Mouse (Mus musculus): ENCODE results near the gene Chfr.

Gene Chfr

GRCm38 (mm10) chr5:110135293-110136086 lies at the start of gene Chfr:
Gene Chfr, plus strand, starts transcription at chr5:110135842.
- DNase-seq (ENCODE audit: low spot score in 2 of 2) = peak; percentile 99

- DNase-seq (ENCODE audit: low spot score in 2 of 2) = no peak
These were observed 49.3 kb upstream of the Chfr start for GRCm38 (mm10) chr5:110086161-110086866.

DNA sequence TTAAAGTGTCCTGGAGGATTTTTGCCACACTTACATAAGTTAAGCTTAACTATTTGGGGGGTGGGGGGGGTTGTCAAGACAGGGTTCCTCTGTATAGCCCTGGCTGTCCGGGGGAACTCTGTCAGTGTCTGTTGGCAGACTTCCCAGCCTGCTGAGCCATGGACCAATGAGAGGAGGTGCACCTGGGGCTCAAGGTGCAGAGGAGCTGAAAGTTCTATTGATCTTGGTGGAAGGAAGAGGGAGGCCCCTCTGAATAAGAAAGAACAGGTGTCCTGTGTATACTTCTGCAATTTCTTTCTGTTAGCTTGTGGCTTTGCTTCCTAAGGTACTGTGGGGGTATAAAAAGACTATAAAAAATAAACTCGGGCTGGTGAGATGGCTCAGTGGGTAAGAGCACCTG lies 44.1 kb upstream of the Chfr start:
- DNase-seq (ENCODE audit: low spot score in 2 of 2) = no peak

- peak; percentile 64 to 72 for DNase-seq (ENCODE audit: low spot score in 2 of 2)
These were observed 41.4 kb upstream of the Chfr start, which contains the start of gene Gm35315 for GRCm38 (mm10) chr5:110094030-110094846. Gene Gm35315, minus strand, starts transcription at chr5:110094420.

DNA sequence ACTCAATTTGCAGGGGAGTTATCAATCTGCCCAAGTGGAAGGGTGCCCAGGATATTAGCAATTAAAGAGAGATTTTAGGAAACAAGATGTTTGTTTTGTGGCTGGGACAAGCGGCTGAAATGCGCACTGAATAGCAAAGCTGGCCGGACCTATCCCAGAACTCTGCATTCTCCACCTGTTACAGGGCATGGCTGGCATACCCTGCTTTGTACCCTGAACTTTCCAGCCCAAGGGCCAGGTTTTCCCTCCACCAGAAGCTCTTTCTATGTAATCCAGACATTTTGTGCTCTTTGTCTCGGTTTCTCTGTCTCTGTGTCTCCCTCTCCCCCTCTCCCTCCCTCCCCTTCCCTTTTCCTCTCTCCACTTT lies 40.8 kb upstream of the Chfr start:
- DNase-seq (ENCODE audit: low spot score in 2 of 2) = no peak

DNA sequence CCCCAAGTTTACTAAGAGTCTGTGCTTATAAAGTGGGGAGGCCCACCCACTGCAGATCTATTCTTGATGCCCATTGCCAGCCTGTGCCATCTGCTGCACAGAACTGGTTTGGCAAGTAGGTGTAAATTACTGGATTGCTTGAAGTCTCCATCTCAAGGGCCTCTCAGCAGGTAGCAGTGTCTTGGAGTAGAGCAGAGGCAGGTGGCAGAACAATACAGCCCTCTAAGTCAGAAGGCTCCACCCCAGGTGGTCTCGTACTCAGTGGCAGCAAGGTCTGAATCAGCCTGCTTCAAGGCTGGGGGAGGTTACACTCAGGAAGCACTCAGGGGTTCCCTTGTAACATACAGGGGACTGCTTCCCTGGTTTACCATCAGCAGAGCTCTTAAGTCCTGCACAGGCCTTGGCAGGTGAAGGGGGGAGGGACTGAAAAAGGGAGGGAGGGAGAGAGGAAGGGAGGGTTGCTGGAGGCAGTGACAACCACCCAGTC lies 36.6 kb upstream of the Chfr start:
- DNase-seq (ENCODE audit: low spot score in 2 of 2) = no peak

- DNase-seq (ENCODE audit: low spot score in 2 of 2) = no peak
These were observed 35.7 kb upstream of the Chfr start, which contains the start of gene Plcxd1 for GRCm38 (mm10) chr5:110099656-110100580. Gene Plcxd1, plus strand, starts transcription at chr5:110099969.

DNA sequence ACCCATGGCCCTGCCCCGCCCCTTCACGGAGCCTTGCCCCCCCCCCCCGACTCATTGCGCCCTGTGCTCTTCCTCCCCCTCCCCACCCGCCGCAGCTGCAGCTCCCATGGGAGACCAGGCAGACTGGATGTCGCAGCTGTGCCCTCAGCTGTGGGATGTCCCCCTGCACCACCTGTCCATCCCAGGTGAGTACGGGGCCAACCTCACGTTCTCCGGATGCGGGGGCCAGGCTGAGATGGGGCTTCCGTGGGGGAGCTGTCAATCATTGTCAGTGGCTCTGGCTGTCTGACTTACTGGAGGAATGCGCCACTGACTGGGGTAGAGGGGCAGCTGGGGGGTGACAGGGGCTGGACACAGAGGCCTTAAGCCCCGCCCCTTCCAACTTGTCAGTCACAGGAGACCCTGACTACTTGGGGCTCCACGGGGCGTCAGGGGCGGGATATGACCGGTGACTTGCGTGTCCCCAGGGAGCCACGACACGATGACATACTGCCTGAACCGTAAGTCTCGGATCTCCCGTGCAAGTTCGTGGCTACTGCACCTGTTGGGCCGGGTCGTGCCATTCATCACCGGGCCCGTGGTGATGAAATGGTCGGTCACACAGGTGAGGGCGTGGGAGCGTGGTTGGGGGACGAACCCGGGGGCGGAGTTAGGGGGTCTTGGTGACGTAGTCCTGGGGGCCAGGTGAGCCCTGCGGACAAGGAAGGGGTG lies 34.6 kb upstream of the Chfr start:
- no peak for DNase-seq (ENCODE audit: low spot score in 2 of 2)

GRCm38 (mm10) chr5:110101716-110102347 lies 33.8 kb upstream of the Chfr start:
- DNase-seq (ENCODE audit: low spot score in 2 of 2) = no peak

DNA sequence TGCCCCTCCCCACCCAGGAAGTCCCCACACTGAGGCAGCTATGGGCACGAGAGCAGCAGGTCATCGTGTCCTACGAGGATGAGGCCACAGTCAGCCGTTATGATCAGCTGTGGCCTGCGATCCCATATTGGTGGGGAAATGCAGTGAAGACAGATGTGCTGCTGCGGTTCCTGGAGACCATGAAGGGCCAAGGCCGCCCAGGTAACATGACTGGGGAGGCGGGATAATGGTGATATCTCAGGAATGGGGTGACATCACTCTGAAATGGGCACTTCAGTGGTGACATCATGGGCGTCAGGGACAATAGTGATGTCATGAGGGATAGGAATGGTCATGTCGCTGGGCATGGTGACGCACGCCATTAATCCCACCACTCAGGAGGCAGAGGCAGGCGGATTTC lies 33.2 kb upstream of the Chfr start:
- DNase-seq (ENCODE audit: low spot score in 2 of 2) = no peak

DNA sequence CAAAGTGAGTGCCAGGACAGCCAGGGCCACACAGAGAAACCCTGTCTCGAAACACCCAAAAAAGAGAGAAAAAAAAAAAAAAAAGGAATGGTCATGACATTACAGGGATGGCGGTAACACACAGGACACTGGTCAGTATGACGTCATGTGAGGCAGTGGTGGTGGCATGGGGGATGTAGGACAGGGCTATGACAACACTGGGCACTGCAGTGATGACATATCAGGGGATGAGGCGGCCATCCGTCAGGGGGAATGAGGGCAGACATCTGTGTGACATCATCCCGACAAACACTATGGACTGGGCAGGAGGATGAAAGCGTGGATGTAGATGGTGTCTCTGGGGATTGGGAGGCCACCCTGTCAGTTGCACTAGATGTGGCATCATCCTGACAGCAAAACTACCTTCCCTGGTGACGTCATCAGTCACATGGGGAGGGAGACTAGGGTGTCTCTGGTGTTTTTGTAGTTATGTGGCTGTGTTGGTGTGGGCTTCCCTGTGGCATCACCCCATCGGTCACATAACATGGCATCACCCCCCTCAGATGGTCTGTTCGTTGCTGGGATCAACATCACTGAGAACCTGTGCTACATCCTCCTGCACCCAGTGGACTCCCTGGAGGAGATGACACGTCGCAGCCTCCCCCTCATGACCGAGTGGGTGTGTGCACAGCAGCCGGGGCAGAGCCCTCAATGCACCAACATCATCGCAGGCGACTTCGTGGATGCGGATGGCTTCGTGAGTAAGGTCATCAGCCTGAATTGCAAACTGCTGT lies 32.6 kb upstream of the Chfr start:
- no peak for DNase-seq (ENCODE audit: low spot score in 2 of 2)

DNA sequence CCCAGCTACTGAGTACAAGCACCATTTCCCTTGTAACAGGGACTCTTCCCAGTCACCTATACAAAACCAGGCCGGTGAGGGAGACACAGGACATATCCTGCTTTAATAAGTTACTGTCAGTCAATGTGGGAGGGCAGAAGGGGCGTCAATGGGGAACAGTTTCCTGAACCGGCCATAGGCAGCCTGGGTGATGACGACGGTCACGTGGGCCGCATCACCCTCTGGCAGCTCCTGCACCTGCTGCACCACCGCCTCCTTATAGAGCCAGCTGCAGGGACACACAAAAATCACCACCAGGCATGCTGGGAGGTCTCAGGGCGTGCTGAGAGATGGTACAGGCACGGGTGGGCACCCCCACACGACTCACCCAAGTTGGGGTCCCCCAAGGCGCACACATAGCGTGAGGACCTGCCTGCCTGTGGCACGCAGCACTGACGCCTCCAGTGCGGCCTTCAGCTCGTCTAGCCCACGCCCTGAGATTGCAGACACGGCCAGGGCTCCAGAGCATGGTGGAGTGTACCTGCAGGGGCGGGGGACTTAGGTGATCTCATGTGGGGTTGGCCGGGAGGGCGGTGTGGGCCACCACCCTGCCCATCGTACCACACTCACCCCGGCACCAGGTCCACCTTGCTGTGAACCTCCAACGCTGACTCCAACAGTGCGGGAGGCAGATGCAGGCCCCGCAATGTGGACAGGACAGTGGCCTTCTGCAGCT lies 31.6 kb upstream of the Chfr start:
- no peak for DNase-seq (ENCODE audit: low spot score in 2 of 2)

DNA sequence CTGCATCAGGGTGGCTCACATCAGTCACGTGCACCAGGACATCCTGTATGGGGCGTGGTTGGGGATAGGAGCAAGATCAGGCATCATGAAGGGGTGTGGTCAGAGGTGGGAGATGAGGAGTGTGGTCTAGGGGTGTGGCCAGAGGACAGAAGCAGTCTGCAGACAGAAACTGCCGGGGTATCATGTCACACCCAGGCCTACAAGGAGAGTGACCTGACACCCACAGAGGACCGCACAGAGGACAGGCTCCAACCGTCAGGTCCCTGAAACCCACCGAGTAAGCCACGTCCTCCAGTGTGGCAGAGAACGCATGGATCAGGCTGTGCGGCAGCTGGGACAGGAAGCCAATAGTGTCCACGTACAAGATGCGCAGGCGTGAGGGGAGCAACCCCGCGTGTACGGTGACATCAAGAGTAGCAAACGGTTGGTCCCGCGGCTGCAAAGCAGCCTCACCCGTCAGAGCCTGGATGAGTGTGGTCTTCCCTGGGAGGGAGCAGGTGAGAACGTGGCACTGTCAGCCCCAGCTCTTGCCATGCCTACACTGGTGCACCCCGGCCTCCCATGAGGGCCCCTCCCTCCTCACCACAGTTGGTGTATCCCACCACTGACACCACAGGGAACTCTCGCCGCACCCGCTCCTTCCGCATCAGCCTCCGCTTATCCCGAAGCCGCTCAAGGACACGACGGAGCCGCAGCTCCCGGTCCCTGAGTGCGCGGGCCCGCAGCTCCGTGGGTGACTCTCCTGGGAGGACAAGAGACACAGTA lies 30.8 kb upstream of the Chfr start:
- DNase-seq (ENCODE audit: low spot score in 2 of 2) = no peak

GRCm38 (mm10) chr5:110106140-110106871 lies 29.3 kb upstream of the Chfr start:
- DNase-seq (ENCODE audit: low spot score in 2 of 2) = no peak

DNA sequence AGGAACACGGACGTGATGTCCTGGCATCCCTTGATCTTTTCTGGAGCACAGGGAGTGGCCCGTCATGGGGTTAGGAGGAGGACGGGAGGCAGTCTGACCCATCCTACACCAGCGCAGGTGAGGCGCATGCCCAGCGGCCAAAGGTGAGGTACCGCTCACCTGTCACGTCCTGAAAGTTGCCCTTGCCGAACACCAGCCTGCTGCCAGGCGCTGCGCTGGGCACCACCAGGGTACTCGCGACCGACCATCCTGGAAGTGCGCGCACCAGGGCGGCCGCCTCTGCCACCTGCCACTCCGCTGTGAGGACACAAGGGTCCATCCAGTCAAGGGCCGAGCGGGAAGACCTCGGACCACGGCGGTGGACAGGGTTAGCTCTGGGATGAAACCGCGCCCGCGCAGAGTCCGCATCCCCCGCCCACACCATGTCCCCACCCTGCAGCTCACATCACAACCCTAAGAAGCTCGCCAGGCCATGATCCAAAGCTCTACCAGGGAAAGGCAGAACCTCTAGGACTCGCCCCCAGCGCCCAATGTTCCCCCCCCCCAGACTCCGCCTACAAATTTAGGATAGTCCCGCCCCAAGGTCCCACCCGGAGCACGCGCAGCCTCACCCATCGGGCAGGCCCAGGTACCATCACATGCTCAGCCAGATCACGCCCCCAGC lies 28.6 kb upstream of the Chfr start:
- no peak for DNase-seq (ENCODE audit: low spot score in 2 of 2)

- peak; percentile 82 to 85 for DNase-seq (ENCODE audit: low spot score in 2 of 2)
These were observed 27.9 kb upstream of the Chfr start, which contains the start of gene Gtpbp6 for GRCm38 (mm10) chr5:110107581-110108304. Gene Gtpbp6, minus strand, starts transcription at chr5:110108197.

Measured in spleen, postnatal 14 days (tissue).